Mouse (Mus musculus) E14TG2a.4 (cell line): ENCODE data around the gene Hdhd3.

Experiments
- CTCF ChIP-seq: conservative IDR thresholded peaks from 2 replicates; pipeline ENCODE4 v1.5.1; 2014; ENCODE audit warnings: low read length
- NANOG ChIP-seq: IDR thresholded peaks from 2 replicates; pipeline ENCODE4 v1.6.1; 2014; ENCODE audit warnings: borderline replicate concordance, low read length, mixed read lengths

DNA sequence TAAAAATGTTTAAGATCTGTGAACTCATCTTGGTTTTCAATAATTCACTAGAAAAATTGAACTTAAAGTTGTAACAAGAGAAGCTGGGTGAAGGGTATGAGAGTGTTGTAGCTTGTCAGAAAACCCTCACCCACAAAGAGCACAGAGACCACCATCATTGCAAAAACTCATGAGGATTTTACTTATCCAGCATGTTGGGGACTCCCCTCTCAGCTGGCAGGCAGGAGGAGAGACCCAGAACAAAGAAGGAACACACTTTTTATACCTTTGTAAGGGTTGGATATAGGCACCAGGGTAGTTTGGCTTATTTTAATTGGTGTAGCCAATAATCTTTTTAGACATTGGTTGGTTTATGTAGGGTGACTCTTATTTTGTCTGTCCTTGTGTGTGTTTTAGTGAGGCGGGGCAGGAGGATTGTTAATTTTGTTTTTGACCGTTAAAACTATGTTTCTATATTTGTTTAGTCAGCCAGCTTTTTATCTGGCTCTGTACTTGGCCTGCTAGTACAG, 17.7 kb upstream of the Hdhd3 start:
- no peak for TF ChIP-seq CTCF
- no peak for TF ChIP-seq NANOG
